In genomic region chr1:191419991-191420751, GRCm38 (mm10) we compare ENCODE assay signal across 8 mouse cellular contexts. TPM values are rescaled to one million over a fixed set of nuclear protein-coding genes. Genes with fewer than 3 reads are reported as not detected.
DNase-seq lines count a peak whose midpoint lies in the region; ATAC-seq lines count a peak whose summit lies in the region.
"Had no signal": no experiment of that assay in that cellular context is flagged by ENCODE, and none has a peak within 500 bp of the region (broad histone marks: within the 10 kb centered on the region; RNA-seq: fewer than 3 reads in every experiment).

No protein-coding gene starts in this region.

- H3K9ac ChIP-seq in limb, embryonic 13.5 days = no peak overlapping the region

- WGBS in heart, embryonic 10.5 days = 15% methylated on average over 8 of the region's 8 CpGs
- 19% methylated on average over 8 of the region's 8 CpGs for WGBS in limb, embryonic 13.5 days

- no peaks in the 10 kb centered on the region for H3K27me3 ChIP-seq in heart, embryonic 10.5 days (ENCODE audit: insufficient read depth, poor library complexity, severe bottlenecking)
- H3K27me3 ChIP-seq in limb, embryonic 13.5 days = no peaks in the 10 kb centered on the region

- peaks cover 78% of the 10 kb centered on the region for H3K4me1 ChIP-seq in heart, embryonic 10.5 days
- H3K4me1 ChIP-seq in limb, embryonic 13.5 days = peaks cover 36% of the 10 kb centered on the region

- no peak for ATAC-seq in limb, embryonic 13.5 days (ENCODE audit: low FRiP score, low read depth)

- peak overlapping the region; percentile 89 for H3K27ac ChIP-seq in heart, embryonic 10.5 days
- H3K27ac ChIP-seq in limb, embryonic 13.5 days = peak overlapping the region; percentile 1; the same call in 1 of the 2 replicates
- H3K27ac ChIP-seq: midbrain, embryonic 10.5 days had no signal

- no peak overlapping the region for H3K4me2 ChIP-seq in limb, embryonic 13.5 days (replicated peaks)

- no peaks in the 10 kb centered on the region for H3K36me3 ChIP-seq in heart, embryonic 10.5 days
- no peaks in the 10 kb centered on the region for H3K36me3 ChIP-seq in limb, embryonic 13.5 days
- H3K36me3 ChIP-seq: midbrain, embryonic 10.5 days had no signal

- H3K9me3 ChIP-seq in heart, embryonic 10.5 days = no peaks in the 10 kb centered on the region
- no peaks in the 10 kb centered on the region for H3K9me3 ChIP-seq in limb, embryonic 13.5 days
- H3K9me3 ChIP-seq: midbrain, embryonic 10.5 days had no signal

- H3K4me3 ChIP-seq in heart, embryonic 10.5 days = peak overlapping the region; percentile 18; the same call in 1 of the 2 replicates
- no peak overlapping the region for H3K4me3 ChIP-seq in limb, embryonic 13.5 days
- H3K4me3 ChIP-seq: midbrain, embryonic 10.5 days had no signal

- peak; percentile 86 for DNase-seq in MN1 (ENCODE audit: low spot score)
- peak; percentile 79 for DNase-seq in adrenal gland, postnatal 10 days
- DNase-seq in heart, embryonic 10.5 days (ENCODE audit: low spot score) = peak; percentile 84
- no peak for DNase-seq in c-Kit-positive CD71-positive TER-119-positive erythroid progenitor cells, embryonic 14.5 days (ENCODE audit: low spot score)
- DNase-seq in layer of hippocampus, adult 8-10 months (ENCODE audit: low spot score in 2 of 2) = no peak
- no peak for DNase-seq in thymus, postnatal 25 days

RNA-seq across cellular contexts. Expression of gene Ppp2r5a, which starts 17.1 kb away (rescaled TPM):
- total RNA-seq in adrenal gland, postnatal 10 days (2021) = 100 to 1,000 TPM; 225 TPM
- 21.8 and 27.6 TPM in 2 replicates for polyA plus RNA-seq in heart, embryonic 10.5 days (2016; fragmentation: Nextera tagmentation; extraction: Ambion mirVana)
- 11.8 and 12.4 TPM in 2 replicates for polyA plus RNA-seq in limb, embryonic 13.5 days (2015; fragmentation: Nextera tagmentation; extraction: Ambion mirVana)
- total RNA-seq in layer of hippocampus, adult 8-10 months (2022) = 10 to 100 TPM; 65.1 to 76.6 (median 70.6) TPM

Comparison
In these comparisons a context has a peak if more than half of its experiments do, and no peak if none do; other contexts are left out.
1. DNase-seq: peak in MN1 (single experiment), adrenal gland, postnatal 10 days (single experiment) and heart, embryonic 10.5 days (single experiment); none in c-Kit-positive CD71-positive TER-119-positive erythroid progenitor cells, embryonic 14.5 days (single experiment), layer of hippocampus, adult 8-10 months (0 of 2) and thymus, postnatal 25 days (single experiment).